Mouse (Mus musculus): Measurements from ENCODE around the gene Smu1.

DNA sequence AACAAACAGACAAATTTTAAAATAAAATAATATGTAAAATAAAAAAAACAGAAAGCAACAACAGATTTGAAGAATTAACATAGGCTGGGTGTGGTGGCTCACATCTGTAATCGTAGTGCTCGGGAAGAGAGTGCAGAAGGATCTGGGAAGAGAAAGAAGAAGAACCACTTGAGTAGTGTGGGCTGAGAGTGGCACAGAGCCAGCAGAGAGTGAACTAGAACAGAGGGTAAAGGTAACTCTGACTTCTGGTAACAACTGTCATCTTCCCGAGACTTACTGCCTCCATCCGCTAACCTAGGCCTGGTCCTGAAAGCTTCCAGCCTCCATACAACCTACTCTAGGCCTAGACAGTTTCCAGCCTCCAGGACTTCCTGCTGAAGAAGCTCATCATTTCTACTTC is 33.5 kb upstream of the Smu1 start:
- TF ChIP-seq CTCF (IDR thresholded peaks at IDR 0.05; ENCODE audit: low read depth, low read length) (no peak), POLR2A (IDR thresholded peaks at IDR 0.05; ENCODE audit: borderline replicate concordance, low read depth, low read length) (no peak)
